Mouse (Mus musculus) retina, embryonic 14.5 days (tissue): ENCODE data around the gene Cpd.
A peak's percentile ranks its signal among the peaks of the same experiment; 100 is the strongest.
"Not testable (repeated sequence)": the region's sequence is repeated elsewhere in the genome, so short reads cannot be mapped to it uniquely, and the experiment has no call there.

Experiments
- DNase-seq: peaks from one replicate; pipeline ENCODE4 v3.0.0-alpha.2; 2015; ENCODE audit warnings: low spot score

Gene Cpd

GRCm38 (mm10) chr11:76847354-76847753 lies 536 bp upstream of the Cpd start:
- DNase-seq: no peak

- peak; percentile 41 for DNase-seq
These were observed 574 bp downstream of the Cpd start for GRCm38 (mm10) chr11:76846011-76846877.

- DNase-seq: no peak
These were observed 1.4 kb downstream of the Cpd start for GRCm38 (mm10) chr11:76845275-76845980.

- no peak for DNase-seq
These were observed 8.2 kb downstream of the Cpd start for GRCm38 (mm10) chr11:76838573-76838972.

- no peak for DNase-seq
These were observed 10.5 kb downstream of the Cpd start for GRCm38 (mm10) chr11:76836317-76836716.

GRCm38 (mm10) chr11:76835868-76836267 lies 10.9 kb downstream of the Cpd start:
- DNase-seq: no peak

GRCm38 (mm10) chr11:76834665-76835064 lies 12.2 kb downstream of the Cpd start:
- no peak for DNase-seq

- no peak for DNase-seq
These were observed 21.9 kb downstream of the Cpd start for GRCm38 (mm10) chr11:76824885-76825265.

GRCm38 (mm10) chr11:76824238-76824884 lies 22.5 kb downstream of the Cpd start:
- DNase-seq: no peak

GRCm38 (mm10) chr11:76823641-76824040 lies 23.2 kb downstream of the Cpd start:
- DNase-seq: no peak

- DNase-seq: no peak
These were observed 25.5 kb downstream of the Cpd start for GRCm38 (mm10) chr11:76821353-76821752.

- no peak for DNase-seq
These were observed 29.2 kb downstream of the Cpd start for GRCm38 (mm10) chr11:76817664-76818063.

- DNase-seq: peak; percentile 10
These were observed 35.9 kb downstream of the Cpd start for GRCm38 (mm10) chr11:76810706-76811495.

GRCm38 (mm10) chr11:76809450-76809849 lies 37.4 kb downstream of the Cpd start:
- no peak for DNase-seq

- DNase-seq: no peak
These were observed 38.3 kb downstream of the Cpd start for GRCm38 (mm10) chr11:76808550-76808949.

- DNase-seq: no peak
These were observed 39.7 kb downstream of the Cpd start for GRCm38 (mm10) chr11:76807007-76807679.

- no peak for DNase-seq
These were observed 40.8 kb downstream of the Cpd start for GRCm38 (mm10) chr11:76806026-76806425.

GRCm38 (mm10) chr11:76805072-76805471 lies 41.7 kb downstream of the Cpd start:
- not testable (repeated sequence) for DNase-seq

GRCm38 (mm10) chr11:76803266-76803665 lies 43.6 kb downstream of the Cpd start:
- no peak for DNase-seq

GRCm38 (mm10) chr11:76797236-76797635 lies 49.6 kb downstream of the Cpd start:
- no peak for DNase-seq

GRCm38 (mm10) chr11:76795326-76795725 lies 51.5 kb downstream of the Cpd start:
- no peak for DNase-seq
